Mouse (Mus musculus): Measurements from ENCODE around the gene Parp6.

GRCm38 (mm10) chr9:59589703-59590439, 27.2 kb upstream of the Parp6 start:
- no peak for TF ChIP-seq CTCF (IDR thresholded peaks at IDR 0.05; ENCODE audit: low read depth, low read length)
- no peak for TF ChIP-seq TAL1 (conservative IDR thresholded peaks at IDR 0.05; ENCODE audit: low read depth, low read length)
